Mouse (Mus musculus): ENCODE results near the gene Homer1.

- no peak for TF ChIP-seq CTCF (IDR thresholded peaks at IDR 0.05; ENCODE audit: extremely low read depth, insufficient read depth, insufficient read length, insufficient replicate concordance)
- no peak for TF ChIP-seq POLR2A (IDR thresholded peaks at IDR 0.05; ENCODE audit: low read depth, low read length)
Observed at GRCm38 (mm10) chr13:93385147-93385546, 85.7 kb downstream of the Homer1 start.
